Mouse (Mus musculus) intestine, embryonic 16.5 days (tissue): Measurements from ENCODE around the gene Il2rb. TPM values are rescaled to one million over a fixed set of nuclear protein-coding genes. Genes with fewer than 3 reads are reported as not detected.

Experiments
- ATAC-seq: fragments of 200-750 bp; cut with Nextera tagmentation; 2 replicates; pipeline ENCODE4 v1.8.0; 2017; ENCODE audit warnings: moderate TSS enrichment, moderate library complexity
- H3K27ac ChIP-seq: fragments of 300-500 bp; sonication (generic); 2 replicates; pipeline ENCODE4 v1.5.1; 2014; ENCODE audit warnings: mild to moderate bottlenecking, low read length
- H3K27me3 ChIP-seq: fragments of 300-500 bp; sonication (generic); replicated peaks from 2 replicates; pipeline ENCODE4 v1.6.1; 2014; ENCODE audit warnings: low read length, control low read depth, mixed read lengths; ENCODE audit not compliant: control insufficient read depth, insufficient read depth
- H3K36me3 ChIP-seq: fragments of 300-500 bp; sonication (generic); 2 replicates; pipeline ENCODE4 v1.6.1; 2014; ENCODE audit warnings: low read length, control low read depth; ENCODE audit not compliant: control insufficient read depth, insufficient read depth
- H3K4me1 ChIP-seq: fragments of 300-500 bp; sonication (generic); 2 replicates; pipeline ENCODE4 v1.6.1; 2014; ENCODE audit warnings: low read length, control low read depth, mixed read lengths; ENCODE audit not compliant: control insufficient read depth, insufficient read depth
- H3K4me2 ChIP-seq: fragments of 300-500 bp; sonication (generic); 2 replicates; pipeline ENCODE4 v1.6.1; 2014; ENCODE audit warnings: low read depth, low read length, control low read depth
- H3K4me3 ChIP-seq: fragments of 300-500 bp; sonication (generic); 2 replicates; pipeline ENCODE4 v1.5.1; 2014; ENCODE audit warnings: mild to moderate bottlenecking, low read length
- H3K9ac ChIP-seq: fragments of 300-500 bp; sonication (generic); 2 replicates; pipeline ENCODE4 v1.6.1; 2014; ENCODE audit warnings: low read depth, low read length
- H3K9me3 ChIP-seq: fragments of 300-500 bp; sonication (generic); 2 replicates; pipeline ENCODE4 v1.6.1; 2016; ENCODE audit warnings: low read length, control low read depth; ENCODE audit not compliant: control insufficient read depth
- WGBS: fragments of 180-500 bp; shearing (Covaris S2); extraction: QIAGEN DNeasy Blood & Tissue Kit; methylation state at CpG from one replicate; pipeline ENCODE4 v1.1.7; 2014; 5-methylcytosine and 5-hydroxymethylcytosine counted together
- polyA plus RNA-seq: library from polyadenylated mRNA; unstranded; fragments of >200 nt; fragmentation: Nextera tagmentation; extraction: Ambion mirVana; gene quantifications from 2 replicates; pipeline ENCODE4 v1.2.1, GENCODE M21; 2015

Gene Il2rb
- polyA plus RNA-seq, 1 experiment from 2014 or later: 2.1 TPM

DNA sequence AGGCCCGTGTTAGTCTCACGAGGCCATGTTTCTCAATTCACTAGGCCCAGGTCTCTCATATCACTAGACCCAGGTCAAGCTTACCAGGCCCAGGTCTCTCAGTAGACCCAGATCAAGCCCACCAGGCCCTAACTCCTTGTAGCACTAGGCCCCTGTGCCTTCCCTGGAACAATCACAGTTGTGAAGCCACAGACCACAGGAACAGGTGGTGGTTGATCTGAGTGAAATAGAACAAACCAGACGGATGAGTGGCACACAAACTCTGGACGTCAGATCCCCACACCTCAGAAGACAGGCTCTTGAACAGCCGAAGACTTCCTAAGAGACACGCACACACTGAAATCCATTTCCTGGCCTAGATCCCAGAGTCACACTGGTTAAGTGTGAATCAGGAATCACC, 15.7 kb upstream of the Il2rb start:
- no peaks in the 10 kb centered on the region for H3K36me3 ChIP-seq
- 85% methylated on average over 6 of the region's 6 CpGs for WGBS
- H3K9me3 ChIP-seq: no peaks in the 10 kb centered on the region
- H3K27me3 ChIP-seq: no peaks in the 10 kb centered on the region
- H3K9ac ChIP-seq: no peak overlapping the region
- no peak overlapping the region for H3K27ac ChIP-seq
- no peak overlapping the region for H3K4me3 ChIP-seq
- no peak for ATAC-seq
- peaks cover 2% of the 10 kb centered on the region; the same call in 1 of the 2 replicates for H3K4me1 ChIP-seq
- H3K4me2 ChIP-seq: no peak overlapping the region

DNA sequence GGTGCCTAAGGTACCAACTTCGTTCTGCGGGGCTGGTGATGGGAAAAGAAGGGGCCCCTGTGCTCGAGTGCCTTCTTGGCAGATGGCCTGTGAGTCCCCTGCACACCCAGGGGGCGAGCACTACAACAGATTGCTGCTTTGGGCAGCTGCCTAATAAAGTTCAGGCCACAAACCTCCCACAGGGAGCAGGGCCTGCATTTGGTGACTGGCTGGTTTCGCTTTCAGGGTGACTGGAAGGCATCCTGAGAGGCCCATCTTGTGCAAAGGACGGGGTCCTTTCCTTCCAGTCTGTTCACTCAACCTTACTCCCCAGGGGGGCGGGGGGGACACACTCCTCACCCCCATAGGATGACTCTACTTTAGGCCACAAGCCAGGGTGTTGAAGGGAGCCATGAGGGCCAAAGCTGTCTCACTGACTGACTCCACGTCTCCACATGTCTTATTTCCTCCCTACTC, 15.1 kb upstream of the Il2rb start:
- WGBS: 66% methylated on average over 8 of the region's 8 CpGs
- Histone ChIP-seq H3K36me3 (no peaks in the 10 kb centered on the region), H3K9me3 (no peaks in the 10 kb centered on the region), H3K4me1 (peaks cover 2% of the 10 kb centered on the region; the same call in 1 of the 2 replicates), H3K4me3 (no peak overlapping the region), H3K9ac (0 out of 2 replicates have a peak overlapping the region, but pooled peaks have one; percentile 21), H3K4me2 (no peak overlapping the region), H3K27ac (no peak overlapping the region), H3K27me3 (no peaks in the 10 kb centered on the region)
- ATAC-seq: no peak

DNA sequence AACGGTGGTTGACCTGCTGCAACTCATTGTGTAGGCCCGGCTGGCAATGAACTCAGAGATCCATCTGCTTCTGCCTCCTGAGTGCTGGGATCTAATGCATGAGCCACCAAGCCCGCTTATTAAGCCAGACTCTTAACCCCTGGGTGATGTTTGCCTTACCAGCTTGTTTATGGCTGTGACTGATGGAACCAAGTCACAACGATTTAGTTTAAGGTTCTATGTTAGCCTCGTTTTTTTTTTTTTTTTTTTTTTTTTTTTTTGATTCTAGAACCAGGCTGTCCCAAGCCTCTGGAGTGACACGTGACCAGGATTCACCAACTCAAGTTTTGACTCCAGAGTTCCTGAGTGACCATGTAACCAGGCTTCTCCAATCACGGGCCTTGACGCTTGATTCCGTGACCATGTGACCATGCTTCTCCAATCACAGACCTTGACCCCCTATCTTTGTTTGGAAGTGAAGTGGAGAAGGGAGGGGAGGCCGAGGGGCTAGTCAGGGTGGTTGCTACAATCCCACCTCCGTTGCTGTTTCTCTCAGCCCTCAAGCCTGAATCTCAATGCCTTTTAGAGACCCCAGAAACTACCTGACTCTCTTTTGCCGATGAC, 14.3 kb upstream of the Il2rb start:
- WGBS: 47% methylated on average over 12 of the region's 12 CpGs
- Histone ChIP-seq H3K27me3 (no peaks in the 10 kb centered on the region), H3K9me3 (no peaks in the 10 kb centered on the region; the same call in 1 of the 2 replicates), H3K4me3 (no peak overlapping the region), H3K27ac (no peak overlapping the region), H3K36me3 (no peaks in the 10 kb centered on the region), H3K4me2 (no peak overlapping the region), H3K9ac (0 out of 2 replicates have a peak overlapping the region, but pooled peaks have one; percentile 21), H3K4me1 (no peaks in the 10 kb centered on the region)
- ATAC-seq: no peak

DNA sequence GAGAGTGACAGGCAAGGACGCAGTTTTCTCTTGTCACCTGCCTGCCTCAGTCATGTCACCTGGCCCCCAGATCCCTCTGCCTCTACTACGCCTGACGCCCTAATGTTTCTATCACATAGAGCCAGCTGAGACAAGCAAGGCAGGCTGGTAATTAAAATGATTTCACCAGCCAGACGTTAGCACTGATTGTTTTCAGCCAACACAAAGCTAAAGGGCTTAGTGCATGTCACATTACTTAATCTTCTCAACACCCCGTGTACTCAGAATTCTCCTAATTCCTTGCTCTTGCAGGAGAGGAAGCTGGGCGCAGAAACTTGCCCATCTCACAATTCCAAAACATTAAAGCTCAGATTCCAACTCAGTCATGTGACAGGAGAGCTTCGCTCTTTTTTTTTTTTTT, 13.4 kb upstream of the Il2rb start:
- Histone ChIP-seq H3K27ac (no peak overlapping the region), H3K4me2 (no peak overlapping the region), H3K9ac (no peak overlapping the region), H3K27me3 (no peaks in the 10 kb centered on the region), H3K4me1 (no peaks in the 10 kb centered on the region), H3K9me3 (no peaks in the 10 kb centered on the region; the same call in 1 of the 2 replicates), H3K4me3 (no peak overlapping the region), H3K36me3 (no peaks in the 10 kb centered on the region)
- WGBS: 67% methylated on average over 7 of the region's 7 CpGs
- no peak for ATAC-seq

DNA sequence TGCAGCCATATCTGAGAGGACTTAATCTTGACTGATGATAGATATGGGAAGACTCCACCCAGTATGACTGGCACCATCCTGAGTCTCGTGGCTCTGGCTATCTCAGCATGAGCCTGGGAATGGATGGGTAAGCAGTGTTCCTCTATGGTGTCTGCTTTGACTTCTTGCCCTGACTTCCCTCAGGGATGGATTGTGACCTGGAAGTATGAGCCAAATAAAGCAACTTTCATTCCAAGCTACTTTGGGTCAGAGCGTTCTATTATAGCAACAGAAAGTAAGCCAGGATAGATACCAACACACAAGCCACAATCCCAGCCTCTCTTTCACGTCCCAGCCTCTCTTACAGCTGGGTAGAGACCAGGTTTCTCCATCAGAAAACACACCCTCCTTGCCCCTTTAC, 10.5 kb upstream of the Il2rb start:
- no peak for ATAC-seq
- no peak overlapping the region for H3K4me2 ChIP-seq
- H3K27me3 ChIP-seq: no peaks in the 10 kb centered on the region
- 78% methylated on average over 3 of the region's 3 CpGs for WGBS
- H3K36me3 ChIP-seq: no peaks in the 10 kb centered on the region
- no peak overlapping the region for H3K9ac ChIP-seq
- no peak overlapping the region for H3K27ac ChIP-seq
- H3K4me1 ChIP-seq: no peaks in the 10 kb centered on the region
- H3K9me3 ChIP-seq: no peaks in the 10 kb centered on the region; the same call in 1 of the 2 replicates
- no peak overlapping the region for H3K4me3 ChIP-seq

DNA sequence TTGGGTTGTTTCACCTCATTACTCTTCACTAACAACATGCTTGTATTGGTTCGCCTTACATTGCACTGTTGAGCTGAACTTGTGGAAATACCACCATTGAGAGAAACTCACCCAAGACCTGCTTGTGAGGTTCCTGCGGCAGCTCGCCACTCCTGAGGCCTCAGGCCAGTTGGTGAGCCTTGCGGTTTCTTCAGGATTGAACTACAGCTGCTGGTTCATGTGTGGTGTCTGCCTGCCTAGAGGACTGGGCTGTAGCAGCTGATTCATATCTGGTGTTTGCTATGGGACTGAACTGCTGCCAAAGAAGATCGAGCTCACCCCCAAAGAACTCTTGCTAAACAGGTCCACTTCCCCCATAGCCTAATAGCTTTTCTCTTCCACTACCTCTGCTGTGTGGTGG, 9.7 kb upstream of the Il2rb start:
- Histone ChIP-seq H3K4me2 (no peak overlapping the region), H3K4me1 (no peaks in the 10 kb centered on the region), H3K27ac (no peak overlapping the region), H3K36me3 (no peaks in the 10 kb centered on the region), H3K4me3 (no peak overlapping the region), H3K27me3 (no peaks in the 10 kb centered on the region), H3K9me3 (no peaks in the 10 kb centered on the region; the same call in 1 of the 2 replicates), H3K9ac (no peak overlapping the region)
- WGBS: 90% methylated on average over 5 of the region's 5 CpGs
- no peak for ATAC-seq

DNA sequence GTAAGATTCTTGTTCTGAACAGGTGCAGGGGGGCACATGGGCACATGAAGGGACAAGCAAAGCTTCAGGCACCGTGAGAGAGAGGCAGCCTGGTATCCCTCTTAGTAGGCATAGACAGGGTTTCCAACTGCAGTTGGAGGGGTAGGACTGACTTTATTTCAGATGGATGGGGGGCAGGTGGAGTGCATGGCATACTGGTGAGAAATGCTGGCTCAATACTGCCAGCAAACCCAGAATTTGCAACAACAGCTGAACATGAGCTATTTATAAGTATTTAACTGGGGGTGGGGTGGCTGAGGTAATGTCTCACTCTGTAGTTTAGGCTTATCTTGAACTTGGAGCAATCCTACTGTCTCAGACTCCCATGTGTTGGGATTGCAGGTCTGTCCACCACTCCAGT, 8.9 kb upstream of the Il2rb start:
- H3K27me3 ChIP-seq: no peaks in the 10 kb centered on the region
- no peaks in the 10 kb centered on the region; the same call in 1 of the 2 replicates for H3K9me3 ChIP-seq
- no peak overlapping the region for H3K27ac ChIP-seq
- 81% methylated on average over 1 of the region's 1 CpGs for WGBS
- ATAC-seq: no peak
- no peak overlapping the region for H3K9ac ChIP-seq
- H3K36me3 ChIP-seq: no peaks in the 10 kb centered on the region
- no peak overlapping the region for H3K4me2 ChIP-seq
- no peaks in the 10 kb centered on the region for H3K4me1 ChIP-seq
- no peak overlapping the region for H3K4me3 ChIP-seq

DNA sequence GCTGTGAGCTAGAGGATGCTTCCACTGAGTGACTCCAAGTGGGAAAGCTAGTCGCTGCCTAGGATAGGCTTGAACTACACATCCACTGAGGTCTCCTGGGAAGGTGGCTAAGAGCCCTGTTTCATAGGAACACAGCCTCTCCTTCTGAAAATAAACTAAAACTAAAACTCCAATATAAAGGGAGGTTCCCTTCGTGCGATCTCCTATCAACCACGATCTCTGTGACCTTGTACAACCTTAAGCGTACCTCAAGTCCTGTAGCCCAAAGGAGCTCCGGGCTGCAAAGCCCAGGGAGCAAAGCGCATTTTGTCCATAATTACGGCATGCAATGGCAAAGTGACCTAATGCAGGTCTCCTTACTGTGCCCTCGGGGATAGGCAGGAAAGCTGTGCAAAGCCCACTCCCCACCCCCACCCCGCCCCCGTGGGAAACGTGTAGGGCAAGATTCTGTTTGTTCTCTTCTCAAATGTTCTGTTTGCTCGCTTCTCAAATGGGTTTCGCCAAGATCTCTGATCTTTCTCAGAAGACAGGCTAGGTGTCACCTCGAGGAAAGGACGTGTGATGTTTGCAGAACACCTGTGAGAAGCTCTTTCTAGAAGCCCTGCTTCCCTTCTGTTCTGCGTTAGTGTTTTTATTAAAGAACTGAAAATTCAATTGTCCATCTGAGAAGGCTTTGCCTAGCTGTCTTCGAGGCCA, 7.5 kb upstream of the Il2rb start:
- ATAC-seq: no peak
- no peak overlapping the region for H3K4me2 ChIP-seq

DNA sequence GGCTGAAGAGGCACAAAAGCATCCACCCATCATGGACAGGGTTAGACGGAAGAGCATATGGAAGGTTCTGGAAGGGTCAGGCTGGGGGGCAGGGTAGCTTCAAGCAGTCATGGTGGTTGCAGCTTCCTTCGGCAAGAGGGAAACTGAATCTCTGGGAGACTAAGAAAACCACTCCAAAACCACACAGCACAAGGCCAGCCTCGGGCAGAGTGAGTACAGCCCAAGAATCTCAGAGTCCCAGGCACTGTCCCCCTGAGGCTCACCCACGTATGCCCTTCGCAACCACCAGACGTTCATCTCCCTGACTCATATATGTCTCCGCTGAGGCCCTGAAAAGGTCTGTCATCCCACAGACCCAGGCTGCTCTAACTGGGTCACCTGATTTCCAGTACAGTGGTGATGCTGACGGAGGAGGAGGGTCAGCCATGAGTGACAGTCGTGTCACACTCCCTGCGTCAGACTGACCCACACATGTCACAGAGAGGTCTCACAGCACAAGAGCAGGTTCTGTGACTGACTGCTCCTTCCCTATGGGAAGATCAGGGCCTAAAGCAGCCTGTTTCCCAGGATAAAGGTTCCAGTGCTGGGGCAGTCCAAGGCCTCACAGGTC, 1.6 kb downstream of the Il2rb start:
- H3K9ac ChIP-seq: no peak overlapping the region
- no peaks in the 10 kb centered on the region for H3K9me3 ChIP-seq
- H3K4me1 ChIP-seq: no peaks in the 10 kb centered on the region
- H3K4me2 ChIP-seq: no peak overlapping the region
- H3K4me3 ChIP-seq: no peak overlapping the region
- no peaks in the 10 kb centered on the region for H3K27me3 ChIP-seq
- no peak for ATAC-seq
- 78% methylated on average over 10 of the region's 10 CpGs for WGBS
- H3K36me3 ChIP-seq: no peaks in the 10 kb centered on the region
- H3K27ac ChIP-seq: no peak overlapping the region

More for the DNA sequence above, 7.5 kb upstream of the Il2rb start:
- H3K9me3 ChIP-seq: no peaks in the 10 kb centered on the region; the same call in 1 of the 2 replicates
- no peaks in the 10 kb centered on the region for H3K27me3 ChIP-seq
- H3K4me3 ChIP-seq: no peak overlapping the region
- H3K9ac ChIP-seq: no peak overlapping the region
- no peaks in the 10 kb centered on the region for H3K4me1 ChIP-seq
- 67% methylated on average over 18 of the region's 18 CpGs for WGBS
- H3K36me3 ChIP-seq: no peaks in the 10 kb centered on the region
- no peak overlapping the region for H3K27ac ChIP-seq
